Mouse (Mus musculus): ENCODE results near the gene Carns1. TPM values are rescaled to one million over a fixed set of nuclear protein-coding genes. Genes with fewer than 3 reads are reported as not detected.

The Carns1 gene
- polyA plus RNA-seq, 1 experiment from 2014 or later: 3.1 TPM

Small RNAs within 50 kb of the gene (microRNA-seq; reads per million reads assigned to microRNA genes)
- gene Gm26115: not detected

Other genes with a start within 250 kb of the Carns1 start
- 1.9 and 2.3 TPM in 2 replicates for gene Aldh3b1, start 245.7 kb downstream of the Carns1 start, polyA plus RNA-seq (2014; fragmentation: Nextera tagmentation; extraction: Ambion mirVana)
- 14.4 and 16.0 TPM in 2 replicates for gene Unc93b1, start 240.3 kb downstream of the Carns1 start, polyA plus RNA-seq (2014; fragmentation: Nextera tagmentation; extraction: Ambion mirVana)
- not detected in 2 replicates for gene Aldh3b3, start 216.8 kb downstream of the Carns1 start, polyA plus RNA-seq (2014; fragmentation: Nextera tagmentation; extraction: Ambion mirVana)
- 0.99 and 1.0 TPM in 2 replicates for gene Aldh3b2, start 203.2 kb downstream of the Carns1 start, polyA plus RNA-seq (2014; fragmentation: Nextera tagmentation; extraction: Ambion mirVana)
- gene Acy3, start 188.9 kb downstream of the Carns1 start, polyA plus RNA-seq (2014; fragmentation: Nextera tagmentation; extraction: Ambion mirVana): 13.0 and 13.5 TPM in 2 replicates
- gene Tbx10, start 182.7 kb downstream of the Carns1 start, polyA plus RNA-seq (2014; fragmentation: Nextera tagmentation; extraction: Ambion mirVana): 0.13 and 0.16 TPM in 2 replicates
- gene Nudt8, start 174.9 kb downstream of the Carns1 start, polyA plus RNA-seq (2014; fragmentation: Nextera tagmentation; extraction: Ambion mirVana): 42.1 and 42.7 TPM in 2 replicates
- 2.4 and 2.9 TPM in 2 replicates for gene Gm49405, start 174.9 kb downstream of the Carns1 start, polyA plus RNA-seq (2014; fragmentation: Nextera tagmentation; extraction: Ambion mirVana)
- 3.6 and 3.9 TPM in 2 replicates for gene Doc2g, start 172.2 kb downstream of the Carns1 start, polyA plus RNA-seq (2014; fragmentation: Nextera tagmentation; extraction: Ambion mirVana)
- 247 and 248 TPM in 2 replicates for gene Ndufv1, start 162.7 kb downstream of the Carns1 start, polyA plus RNA-seq (2014; fragmentation: Nextera tagmentation; extraction: Ambion mirVana)
- 746 and 810 TPM in 2 replicates for gene Gstp1, start 137.5 kb downstream of the Carns1 start, polyA plus RNA-seq (2014; fragmentation: Nextera tagmentation; extraction: Ambion mirVana)
- 7.8 and 8.8 TPM in 2 replicates for gene Gstp2, start 129.5 kb downstream of the Carns1 start, polyA plus RNA-seq (2014; fragmentation: Nextera tagmentation; extraction: Ambion mirVana)
- 1.0 and 1.3 TPM in 2 replicates for gene Gstp3, start 115.9 kb downstream of the Carns1 start, polyA plus RNA-seq (2014; fragmentation: Nextera tagmentation; extraction: Ambion mirVana)
- 0.57 TPM in 1 of 2 replicates, not detected in the other for gene Cabp2, start 93.9 kb downstream of the Carns1 start, polyA plus RNA-seq (2014; fragmentation: Nextera tagmentation; extraction: Ambion mirVana)
- 87.4 and 103 TPM in 2 replicates for gene Cdk2ap2, start 78.3 kb downstream of the Carns1 start, polyA plus RNA-seq (2014; fragmentation: Nextera tagmentation; extraction: Ambion mirVana)
- gene Pitpnm1, start 75.5 kb downstream of the Carns1 start, polyA plus RNA-seq (2014; fragmentation: Nextera tagmentation; extraction: Ambion mirVana): 13.3 and 14.3 TPM in 2 replicates
- gene Aip, start 49.6 kb downstream of the Carns1 start, polyA plus RNA-seq (2014; fragmentation: Nextera tagmentation; extraction: Ambion mirVana): 89.7 and 96.0 TPM in 2 replicates
- gene Gpr152, start 35.7 kb downstream of the Carns1 start, polyA plus RNA-seq (2014; fragmentation: Nextera tagmentation; extraction: Ambion mirVana): not detected in 2 replicates
- gene Cabp4, start 31.4 kb downstream of the Carns1 start, polyA plus RNA-seq (2014; fragmentation: Nextera tagmentation; extraction: Ambion mirVana): 0.08 TPM in 1 of 2 replicates, not detected in the other
- 174 and 189 TPM in 2 replicates for gene Coro1b, start 26.9 kb downstream of the Carns1 start, polyA plus RNA-seq (2014; fragmentation: Nextera tagmentation; extraction: Ambion mirVana)
- gene Ptprcap, start 21.9 kb downstream of the Carns1 start, polyA plus RNA-seq (2014; fragmentation: Nextera tagmentation; extraction: Ambion mirVana): 3.1 and 3.3 TPM in 2 replicates
- 37.4 and 40.6 TPM in 2 replicates for gene Rps6kb2, start 12.1 kb downstream of the Carns1 start, polyA plus RNA-seq (2014; fragmentation: Nextera tagmentation; extraction: Ambion mirVana)
- gene Tbc1d10c, start 15.8 kb upstream of the Carns1 start, polyA plus RNA-seq (2014; fragmentation: Nextera tagmentation; extraction: Ambion mirVana): 3.9 and 4.4 TPM in 2 replicates
- 837 and 863 TPM in 2 replicates for gene Ppp1ca, start 16.6 kb upstream of the Carns1 start, polyA plus RNA-seq (2014; fragmentation: Nextera tagmentation; extraction: Ambion mirVana)
- 33.2 and 38.3 TPM in 2 replicates for gene Rad9a, start 26.2 kb upstream of the Carns1 start, polyA plus RNA-seq (2014; fragmentation: Nextera tagmentation; extraction: Ambion mirVana)
- 6.9 and 7.5 TPM in 2 replicates for gene Clcf1, start 38.8 kb upstream of the Carns1 start, polyA plus RNA-seq (2014; fragmentation: Nextera tagmentation; extraction: Ambion mirVana)
- not detected in 2 replicates for gene AC109138.7, start 38.9 kb upstream of the Carns1 start, polyA plus RNA-seq (2014; fragmentation: Nextera tagmentation; extraction: Ambion mirVana)
- gene Pold4, start 56.4 kb upstream of the Carns1 start, polyA plus RNA-seq (2014; fragmentation: Nextera tagmentation; extraction: Ambion mirVana): 30.8 and 30.9 TPM in 2 replicates
- gene Ssh3, start 93.7 kb upstream of the Carns1 start, polyA plus RNA-seq (2014; fragmentation: Nextera tagmentation; extraction: Ambion mirVana): 21.7 and 25.4 TPM in 2 replicates
- gene Ankrd13d, start 107.7 kb upstream of the Carns1 start, polyA plus RNA-seq (2014; fragmentation: Nextera tagmentation; extraction: Ambion mirVana): 6.4 and 7.8 TPM in 2 replicates
- 19.2 and 21.9 TPM in 2 replicates for gene Grk2, start 130.7 kb upstream of the Carns1 start, polyA plus RNA-seq (2014; fragmentation: Nextera tagmentation; extraction: Ambion mirVana)
- 51.7 and 56.7 TPM in 2 replicates for gene Kdm2a, start 222.8 kb upstream of the Carns1 start, polyA plus RNA-seq (2014; fragmentation: Nextera tagmentation; extraction: Ambion mirVana)